Mouse (Mus musculus) neural tube, embryonic 14.5 days (tissue): ENCODE results near the gene Dkkl1. TPM values are rescaled to one million over a fixed set of nuclear protein-coding genes. Genes with fewer than 3 reads are reported as not detected.
A peak's percentile ranks its signal among the peaks of the same experiment; 100 is the strongest.
"Not testable (repeated sequence)": the region's sequence is repeated elsewhere in the genome, so short reads cannot be mapped to it uniquely, and the experiment has no call there.

ENCODE experiments used
- ATAC-seq: fragments of 200-750 bp; cut with Nextera tagmentation; 2 replicates; pipeline ENCODE4 v1.8.0; 2017; ENCODE audit warnings: low read depth, mild to moderate bottlenecking, moderate TSS enrichment, moderate library complexity
- H3K27ac ChIP-seq: fragments of 300-500 bp; sonication (generic); 2 replicates; pipeline ENCODE4 v1.5.1; 2014; ENCODE audit warnings: low read depth, mild to moderate bottlenecking, control low read depth, low read length, moderate library complexity, mixed read lengths
- H3K27me3 ChIP-seq: fragments of 300-500 bp; sonication (generic); 2 replicates; pipeline ENCODE4 v1.6.1; 2014; ENCODE audit warnings: low read length; ENCODE audit not compliant: control insufficient read depth, insufficient read depth
- H3K36me3 ChIP-seq: fragments of 300-500 bp; sonication (generic); 2 replicates; pipeline ENCODE4 v1.6.1; 2014; ENCODE audit warnings: low read length, mixed read lengths; ENCODE audit not compliant: control insufficient read depth, insufficient read depth
- H3K4me1 ChIP-seq: fragments of 300-500 bp; sonication (generic); 2 replicates; pipeline ENCODE4 v1.6.1; 2014; ENCODE audit warnings: low read length; ENCODE audit not compliant: control insufficient read depth, insufficient read depth
- H3K4me2 ChIP-seq: fragments of 300-500 bp; sonication (generic); 2 replicates; pipeline ENCODE4 v1.6.1; 2014; ENCODE audit warnings: mild to moderate bottlenecking, low read depth, low read length, control low read depth
- H3K4me3 ChIP-seq: fragments of 300-500 bp; sonication (generic); 2 replicates; pipeline ENCODE4 v1.5.1; 2014; ENCODE audit warnings: low read depth, low read length, control low read depth, mixed read lengths
- H3K9ac ChIP-seq: fragments of 300-500 bp; sonication (generic); replicated peaks from 2 replicates; pipeline ENCODE4 v1.6.1; 2014; ENCODE audit warnings: low read depth, mild to moderate bottlenecking, control low read depth, low read length, mixed read lengths
- H3K9me3 ChIP-seq: fragments of 300-500 bp; sonication (generic); 2 replicates; pipeline ENCODE4 v1.6.1; 2016; ENCODE audit warnings: low read length; ENCODE audit not compliant: control insufficient read depth
- WGBS: fragments of 180-500 bp; shearing (Covaris S2); extraction: QIAGEN DNeasy Blood & Tissue Kit; methylation state at CpG from one replicate; pipeline ENCODE4 v1.1.7; 2014; 5-methylcytosine and 5-hydroxymethylcytosine counted together
- polyA plus RNA-seq: library from polyadenylated mRNA; unstranded; fragments of >200 nt; fragmentation: Nextera tagmentation; extraction: Ambion mirVana; gene quantifications from 2 replicates; pipeline ENCODE4 v1.2.1, GENCODE M21; 2014

Gene Dkkl1
- polyA plus RNA-seq, 1 experiment from 2014 or later = 11.8 TPM

- no peak for ATAC-seq
- WGBS = 25% methylated on average over 7 of the region's 7 CpGs
Observed at GRCm38 (mm10) chr7:45178550-45178949, 33.4 kb downstream of the Dkkl1 start.

GRCm38 (mm10) chr7:45176356-45176755, 35.6 kb downstream of the Dkkl1 start:
- Histone ChIP-seq H3K9ac (no peak overlapping the region), H3K4me2 (peak overlapping the region; percentile 16; the same call in 1 of the 2 replicates), H3K36me3 (no peaks in the 10 kb centered on the region), H3K27ac (no peak overlapping the region), H3K4me3 (no peak overlapping the region; the same call in 1 of the 2 replicates), H3K9me3 (no peaks in the 10 kb centered on the region), H3K4me1 (no peaks in the 10 kb centered on the region), H3K27me3 (peaks cover 58% of the 10 kb centered on the region)
- WGBS = 2% methylated on average over 30 of the region's 31 CpGs
- no peak for ATAC-seq

More at GRCm38 (mm10) chr7:45178550-45178949, 33.4 kb downstream of the Dkkl1 start:
- Histone ChIP-seq H3K9me3 (no peaks in the 10 kb centered on the region), H3K4me3 (no peak overlapping the region), H3K4me2 (no peak overlapping the region), H3K4me1 (no peaks in the 10 kb centered on the region), H3K27ac (no peak overlapping the region), H3K9ac (no peak overlapping the region), H3K36me3 (no peaks in the 10 kb centered on the region), H3K27me3 (peaks cover 76% of the 10 kb centered on the region)

GRCm38 (mm10) chr7:45175929-45176328, 36.0 kb downstream of the Dkkl1 start:
- WGBS = 2% methylated on average over 22 of the region's 23 CpGs

GRCm38 (mm10) chr7:45175398-45175797, 36.5 kb downstream of the Dkkl1 start:
- H3K4me3 ChIP-seq = no peak overlapping the region
- H3K36me3 ChIP-seq = no peaks in the 10 kb centered on the region
- H3K4me2 ChIP-seq = no peak overlapping the region
- no peaks in the 10 kb centered on the region for H3K9me3 ChIP-seq
- H3K9ac ChIP-seq = no peak overlapping the region
- H3K27me3 ChIP-seq = peaks cover 49% of the 10 kb centered on the region
- 3% methylated on average over 13 of the region's 13 CpGs for WGBS
- no peak for ATAC-seq
- no peak overlapping the region for H3K27ac ChIP-seq
- no peaks in the 10 kb centered on the region for H3K4me1 ChIP-seq

More at GRCm38 (mm10) chr7:45175929-45176328, 36.0 kb downstream of the Dkkl1 start:
- Histone ChIP-seq H3K9ac (no peak overlapping the region), H3K36me3 (no peaks in the 10 kb centered on the region), H3K27me3 (peaks cover 54% of the 10 kb centered on the region), H3K27ac (no peak overlapping the region), H3K9me3 (no peaks in the 10 kb centered on the region), H3K4me2 (peak overlapping the region; percentile 16; the same call in 1 of the 2 replicates), H3K4me1 (no peaks in the 10 kb centered on the region), H3K4me3 (no peak overlapping the region; the same call in 1 of the 2 replicates)
- no peak for ATAC-seq

- Histone ChIP-seq H3K9ac (no peak overlapping the region), H3K4me2 (no peak overlapping the region), H3K4me1 (no peaks in the 10 kb centered on the region), H3K36me3 (no peaks in the 10 kb centered on the region), H3K9me3 (no peaks in the 10 kb centered on the region), H3K4me3 (no peak overlapping the region), H3K27ac (no peak overlapping the region), H3K27me3 (peaks cover 43% of the 10 kb centered on the region)
- ATAC-seq = peak; percentile 46; the same call in 1 of the 2 replicates
- 3% methylated on average over 29 of the region's 29 CpGs for WGBS
Observed at GRCm38 (mm10) chr7:45174567-45175280, 37.2 kb downstream of the Dkkl1 start.

GRCm38 (mm10) chr7:45173772-45174171, 38.2 kb downstream of the Dkkl1 start:
- H3K4me2 ChIP-seq, H3K9me3 ChIP-seq, ATAC-seq, H3K36me3 ChIP-seq, H3K4me3 ChIP-seq, H3K27ac ChIP-seq, H3K9ac ChIP-seq, H3K4me1 ChIP-seq: not testable (repeated sequence)
- peaks cover 43% of the 10 kb centered on the region for H3K27me3 ChIP-seq
- WGBS = 69% methylated on average over 1 of the region's 1 CpGs

GRCm38 (mm10) chr7:45172974-45173373, 39.0 kb downstream of the Dkkl1 start:
- WGBS = 58% methylated on average over 7 of the region's 7 CpGs
- no peaks in the 10 kb centered on the region for H3K4me1 ChIP-seq
- H3K4me3 ChIP-seq = no peak overlapping the region
- H3K9ac ChIP-seq = no peak overlapping the region
- no peak overlapping the region for H3K4me2 ChIP-seq
- ATAC-seq = no peak
- H3K36me3 ChIP-seq = no peaks in the 10 kb centered on the region
- H3K27me3 ChIP-seq = peaks cover 42% of the 10 kb centered on the region
- no peaks in the 10 kb centered on the region for H3K9me3 ChIP-seq
- H3K27ac ChIP-seq = no peak overlapping the region

GRCm38 (mm10) chr7:45169495-45169894, 42.5 kb downstream of the Dkkl1 start:
- Histone ChIP-seq H3K4me2 (no peak overlapping the region), H3K27me3 (peaks cover 47% of the 10 kb centered on the region), H3K27ac (no peak overlapping the region), H3K9me3 (no peaks in the 10 kb centered on the region), H3K36me3 (no peaks in the 10 kb centered on the region), H3K9ac (no peak overlapping the region), H3K4me3 (no peak overlapping the region), H3K4me1 (no peaks in the 10 kb centered on the region)
- 89% methylated on average over 3 of the region's 3 CpGs for WGBS
- no peak for ATAC-seq

- peak overlapping the region; percentile 11; the same call in 1 of the 2 replicates for H3K4me3 ChIP-seq
- no peak overlapping the region for H3K9ac ChIP-seq
- H3K36me3 ChIP-seq = no peaks in the 10 kb centered on the region
- peaks cover 50% of the 10 kb centered on the region for H3K27me3 ChIP-seq
- no peaks in the 10 kb centered on the region for H3K4me1 ChIP-seq
- ATAC-seq = no peak
- peak overlapping the region; percentile 11; the same call in 1 of the 2 replicates for H3K4me2 ChIP-seq
- H3K27ac ChIP-seq = no peak overlapping the region
- 2% methylated on average over 24 of the region's 24 CpGs for WGBS
- no peaks in the 10 kb centered on the region for H3K9me3 ChIP-seq
Observed at GRCm38 (mm10) chr7:45168656-45169055, 43.3 kb downstream of the Dkkl1 start.
